Mouse (Mus musculus) C2C12 (cell line): ENCODE results near the gene Stat5a. TPM values are rescaled to one million over a fixed set of nuclear protein-coding genes. Genes with fewer than 3 reads are reported as not detected.

Experiments
- H3K27me3 ChIP-seq: one replicate; pipeline ENCODE4 v1.6.1; 2011; ENCODE audit not compliant: control insufficient read depth, insufficient read depth, insufficient read length
- H3K36me3 ChIP-seq: one replicate; pipeline ENCODE4 v1.6.1; 2011; ENCODE audit not compliant: control insufficient read depth, insufficient read depth
- H3K4me3 ChIP-seq: one replicate; pipeline ENCODE4 v1.5.1; 2011; ENCODE audit warnings: mild to moderate bottlenecking, control low read depth; ENCODE audit not compliant: poor library complexity, insufficient read depth, severe bottlenecking
- H3K79me2 ChIP-seq: one replicate; pipeline ENCODE4 v1.6.1; 2011; ENCODE audit not compliant: control insufficient read depth, insufficient read depth
- H3K79me3 ChIP-seq: one replicate; pipeline ENCODE4 v1.6.1; 2011; ENCODE audit warnings: low read depth, control low read depth
- H3ac ChIP-seq: one replicate; pipeline ENCODE3; 2011; ENCODE audit warnings: low read depth; ENCODE audit not compliant: control insufficient read depth, insufficient read length
- CEBPB ChIP-seq: IDR thresholded peaks from one replicate; pipeline ENCODE4 v1.6.1; 2011; ENCODE audit warnings: low read depth, mild to moderate bottlenecking, control low read depth, moderate library complexity
- CTCF ChIP-seq: IDR thresholded peaks from one replicate; pipeline ENCODE4 v1.5.1; 2011; ENCODE audit not compliant: control insufficient read depth, insufficient read depth, insufficient read length
- FOSL1 ChIP-seq: IDR thresholded peaks from one replicate; pipeline ENCODE4 v1.8.0; 2011; ENCODE audit warnings: mild to moderate bottlenecking, low read length; ENCODE audit not compliant: poor library complexity, insufficient read depth, severe bottlenecking
- MAX ChIP-seq: IDR thresholded peaks from one replicate; pipeline ENCODE4 v1.6.1; 2011; ENCODE audit warnings: mild to moderate bottlenecking, control low read depth
- MYOD1 ChIP-seq: IDR thresholded peaks from one replicate; pipeline ENCODE4 v1.6.1; 2011; ENCODE audit warnings: low read depth; ENCODE audit not compliant: control insufficient read depth, insufficient read length
- MYOG ChIP-seq: IDR thresholded peaks from one replicate; pipeline ENCODE4 v1.6.1; 2011; ENCODE audit not compliant: control insufficient read depth, insufficient read length; ENCODE audit errors: extremely low read depth
- USF1 ChIP-seq: IDR thresholded peaks from one replicate; pipeline ENCODE4 v1.6.1; 2011; ENCODE audit warnings: low read depth, mild to moderate bottlenecking, control low read depth, moderate library complexity
- polyA plus RNA-seq: library from polyadenylated mRNA; unstranded; fragments of >200 nt; fragmentation: generic; extraction: Trizol; gene quantifications from one replicate; pipeline ENCODE4 v1.2.1, GENCODE M21; 2012; ENCODE audit warnings: missing spikeins

Gene Stat5a
- polyA plus RNA-seq, 1 experiment = 13.3 TPM

- Histone ChIP-seq H3K27me3 (no peaks in the 10 kb centered on the region), H3K36me3 (peaks cover 45% of the 10 kb centered on the region), H3K79me3 (no peaks in the 10 kb centered on the region), H3K79me2 (no peaks in the 10 kb centered on the region), H3K4me3 (no peak overlapping the region), H3ac (no peak overlapping the region)
- no peak for TF ChIP-seq USF1
- no peak for TF ChIP-seq CTCF
- no peak for TF ChIP-seq MAX
- no peak for TF ChIP-seq CEBPB
- no peak for TF ChIP-seq MYOG
- TF ChIP-seq MYOD1 = no peak
- no peak for TF ChIP-seq FOSL1
These were observed 39.5 kb downstream of the Stat5a start for GRCm38 (mm10) chr11:100898441-100899199.

GRCm38 (mm10) chr11:100904580-100905351 is 45.6 kb downstream of the Stat5a start:
- Histone ChIP-seq H3K27me3 (no peaks in the 10 kb centered on the region), H3ac (no peak overlapping the region), H3K79me2 (no peaks in the 10 kb centered on the region), H3K36me3 (peaks cover 59% of the 10 kb centered on the region), H3K79me3 (no peaks in the 10 kb centered on the region), H3K4me3 (no peak overlapping the region)
- TF ChIP-seq MYOG (no peak), CTCF (no peak), MYOD1 (no peak), USF1 (no peak), FOSL1 (no peak), CEBPB (no peak)

GRCm38 (mm10) chr11:100905929-100906328 is 46.8 kb downstream of the Stat5a start:
- TF ChIP-seq CTCF (no peak), MYOG (no peak), MAX (no peak), FOSL1 (no peak)
- H3K4me3 ChIP-seq = no peak overlapping the region
- no peaks in the 10 kb centered on the region for H3K79me3 ChIP-seq
- no peaks in the 10 kb centered on the region for H3K27me3 ChIP-seq
- peaks cover 56% of the 10 kb centered on the region for H3K36me3 ChIP-seq
- H3ac ChIP-seq = no peak overlapping the region
- H3K79me2 ChIP-seq = no peaks in the 10 kb centered on the region

GRCm38 (mm10) chr11:100906885-100907284 is 47.7 kb downstream of the Stat5a start:
- no peaks in the 10 kb centered on the region for H3K79me2 ChIP-seq
- H3K36me3 ChIP-seq = peaks cover 49% of the 10 kb centered on the region
- no peaks in the 10 kb centered on the region for H3K27me3 ChIP-seq
- H3ac ChIP-seq = no peak overlapping the region
- no peak for TF ChIP-seq CTCF
- TF ChIP-seq FOSL1 = no peak
- TF ChIP-seq CEBPB = no peak
- no peak for TF ChIP-seq USF1
- TF ChIP-seq MYOD1 = no peak
- TF ChIP-seq MYOG = no peak
- TF ChIP-seq MAX = no peak
- H3K4me3 ChIP-seq = no peak overlapping the region
- no peaks in the 10 kb centered on the region for H3K79me3 ChIP-seq

GRCm38 (mm10) chr11:100908112-100908511 is 49.0 kb downstream of the Stat5a start:
- H3K79me2 ChIP-seq = peaks cover under 1% of the 10 kb centered on the region
- no peak overlapping the region for H3ac ChIP-seq
- H3K27me3 ChIP-seq = no peaks in the 10 kb centered on the region
- H3K36me3 ChIP-seq = peaks cover 39% of the 10 kb centered on the region
- TF ChIP-seq MYOG = no peak
- TF ChIP-seq CEBPB = no peak
- TF ChIP-seq CTCF = no peak
- TF ChIP-seq MAX = no peak
- no peaks in the 10 kb centered on the region for H3K79me3 ChIP-seq
- H3K4me3 ChIP-seq = no peak overlapping the region

- Histone ChIP-seq H3K79me3 (no peaks in the 10 kb centered on the region), H3K36me3 (peaks cover 36% of the 10 kb centered on the region), H3K27me3 (no peaks in the 10 kb centered on the region), H3K79me2 (peaks cover 4% of the 10 kb centered on the region), H3ac (no peak overlapping the region), H3K4me3 (no peak overlapping the region)
- no peak for TF ChIP-seq MAX
- TF ChIP-seq CTCF = no peak
- TF ChIP-seq FOSL1 = no peak
- TF ChIP-seq MYOD1 = no peak
- no peak for TF ChIP-seq MYOG
These were observed 49.4 kb downstream of the Stat5a start for GRCm38 (mm10) chr11:100908567-100908966.
